Mouse (Mus musculus) bone marrow macrophage, adult 2 months (primary cell): ENCODE measurements around the gene Apbb2.

Experiments
- CTCF ChIP-seq: IDR thresholded peaks from 2 replicates; pipeline ENCODE4 v1.5.1; 2012; ENCODE audit warnings: low read depth, mild to moderate bottlenecking, low read length, moderate library complexity
- POLR2A ChIP-seq: IDR thresholded peaks from 2 replicates; pipeline ENCODE4 v1.6.1; 2012; ENCODE audit warnings: mild to moderate bottlenecking, low read depth, low read length, borderline replicate concordance

- TF ChIP-seq POLR2A: no peak
- no peak for TF ChIP-seq CTCF
Measured at GRCm38 (mm10) chr5:66398530-66399263, 219.9 kb downstream of the Apbb2 start.
